Mouse (Mus musculus) cerebellum, adult 8-10 months (tissue): ENCODE results near the gene Olfr640.

ENCODE experiments used
- DNase-seq: peaks from one replicate; pipeline ENCODE4 v3.0.0; 2022

The Olfr640 gene

DNA sequence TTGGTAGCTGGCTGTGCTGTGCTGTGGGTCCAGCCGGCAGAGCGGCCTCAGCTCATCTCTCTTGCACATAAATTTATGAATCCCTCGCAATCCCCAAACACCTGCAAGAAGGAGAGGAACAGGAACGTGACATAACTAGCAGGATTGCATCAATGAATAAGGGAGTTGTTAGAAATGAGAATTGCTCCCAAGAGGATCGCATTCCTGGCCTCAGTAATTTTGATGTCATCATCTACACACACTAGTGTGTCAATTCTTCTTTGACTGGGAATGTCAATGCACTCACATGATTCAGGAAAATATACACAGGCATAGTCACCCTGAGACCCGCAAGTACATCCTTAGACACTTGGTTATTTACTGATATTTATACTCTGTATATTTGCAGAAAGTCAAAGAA lies at the start of gene Olfr640:
Gene Olfr640 (minus strand): TSS at position 101 of the 400 bp plus-strand sequence.
- DNase-seq = no peak

DNA sequence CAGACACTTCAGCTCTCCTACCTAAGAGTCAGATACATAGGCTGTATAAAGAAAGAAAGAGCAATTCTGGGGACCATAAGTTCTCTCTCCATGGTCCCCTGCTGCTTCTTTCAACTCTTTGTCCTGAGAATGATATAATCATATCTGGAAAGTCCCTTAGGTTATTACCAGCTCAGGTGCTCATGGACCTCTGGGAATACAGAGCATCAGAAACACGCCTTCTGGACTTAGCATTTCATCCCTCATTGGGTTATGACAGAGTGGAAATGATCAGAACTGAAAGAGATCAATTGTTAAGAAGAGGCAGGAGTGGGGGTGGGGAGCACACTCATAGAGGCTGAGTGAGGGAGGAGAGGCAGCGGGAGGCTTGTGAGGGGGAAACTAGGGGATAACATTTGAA lies 46.4 kb upstream of the Olfr640 start, which contains the start of gene Olfr644:
Gene Olfr644 (minus strand): TSS at position 101 of the 400 bp plus-strand sequence.
- DNase-seq = no peak

DNA sequence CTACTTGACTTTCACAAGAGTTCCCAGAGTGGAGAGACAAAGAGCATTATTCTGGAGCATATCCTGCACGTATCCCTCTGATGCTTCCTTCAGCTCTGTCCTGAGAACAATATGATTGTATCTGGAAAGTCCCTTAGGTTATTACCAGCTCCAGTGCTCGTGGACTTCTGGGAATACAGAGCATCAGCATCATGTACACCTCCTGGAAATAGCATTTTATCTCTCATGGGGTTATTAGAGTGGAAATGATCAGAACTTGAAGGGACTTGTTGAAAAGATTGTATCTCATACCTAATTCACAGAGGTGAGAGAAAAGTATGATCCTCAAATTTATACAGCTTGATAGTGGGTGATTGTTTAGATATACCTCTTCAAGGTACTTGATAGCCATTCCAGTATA lies 36.0 kb upstream of the Olfr640 start, which contains the start of gene 4930516K23Rik:
Gene 4930516K23Rik (minus strand): TSS at position 101 of the 400 bp plus-strand sequence.
- no peak for DNase-seq

DNA sequence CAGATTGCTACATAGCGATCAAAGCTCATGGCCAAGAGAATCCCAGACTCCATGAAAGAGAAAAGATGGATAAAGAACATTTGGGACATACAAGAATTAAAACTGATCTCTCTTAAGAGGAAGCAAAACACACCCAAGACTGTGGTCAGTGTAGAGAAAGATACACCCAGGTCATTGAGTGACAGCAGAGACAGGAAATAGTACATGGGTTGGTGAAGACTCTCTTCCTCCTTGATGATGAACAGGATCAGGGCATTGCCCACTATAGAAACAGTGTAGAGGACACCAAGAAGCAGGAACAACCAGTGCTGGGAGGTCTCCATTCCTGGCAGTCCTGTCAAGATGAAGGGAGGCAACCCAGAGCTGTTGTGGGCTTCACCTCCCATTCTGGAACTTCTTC lies 33.8 kb upstream of the Olfr640 start:
- no peak for DNase-seq

DNA sequence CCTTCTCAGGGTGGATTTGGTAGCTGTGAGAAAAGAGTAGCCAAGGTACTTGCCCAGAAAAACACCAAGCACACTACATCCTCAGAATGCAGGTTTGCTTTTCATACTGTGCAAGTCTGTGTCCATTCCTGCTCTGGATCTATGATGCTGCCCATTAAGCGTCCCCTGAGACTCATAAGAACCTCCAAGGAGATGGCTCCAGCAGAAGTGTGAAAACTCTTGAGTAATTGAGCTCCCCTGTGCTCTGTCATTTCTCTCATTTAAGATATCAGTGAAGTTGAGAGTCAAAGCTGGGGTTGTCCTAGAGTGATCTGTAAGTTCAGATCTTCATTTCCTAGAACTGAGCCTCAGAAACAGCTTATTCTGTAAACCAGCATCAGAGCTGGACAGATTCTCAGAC lies 27.2 kb upstream of the Olfr640 start, which contains the start of gene Olfr642:
Gene Olfr642 (minus strand): TSS at position 101 of the 400 bp plus-strand sequence.
- no peak for DNase-seq

DNA sequence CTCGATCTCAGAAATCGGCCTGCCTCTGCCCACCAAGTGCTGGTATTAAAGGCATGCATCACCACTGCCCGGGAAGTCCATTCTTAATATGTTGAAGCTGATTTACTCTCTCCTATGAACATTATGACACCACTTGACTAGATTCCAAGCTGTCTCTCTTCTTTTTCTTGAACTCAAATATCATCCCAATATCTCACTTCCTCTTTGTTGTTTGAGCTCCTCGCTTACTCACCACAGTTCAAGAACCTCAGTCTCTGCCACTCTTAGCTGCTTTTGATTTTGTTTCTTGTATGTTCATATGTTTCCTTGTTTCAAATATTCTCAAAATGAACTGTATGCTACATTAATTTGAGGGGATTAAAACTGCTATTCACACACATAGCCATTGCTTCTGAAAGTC lies 25.4 kb upstream of the Olfr640 start:
- no peak for DNase-seq

DNA sequence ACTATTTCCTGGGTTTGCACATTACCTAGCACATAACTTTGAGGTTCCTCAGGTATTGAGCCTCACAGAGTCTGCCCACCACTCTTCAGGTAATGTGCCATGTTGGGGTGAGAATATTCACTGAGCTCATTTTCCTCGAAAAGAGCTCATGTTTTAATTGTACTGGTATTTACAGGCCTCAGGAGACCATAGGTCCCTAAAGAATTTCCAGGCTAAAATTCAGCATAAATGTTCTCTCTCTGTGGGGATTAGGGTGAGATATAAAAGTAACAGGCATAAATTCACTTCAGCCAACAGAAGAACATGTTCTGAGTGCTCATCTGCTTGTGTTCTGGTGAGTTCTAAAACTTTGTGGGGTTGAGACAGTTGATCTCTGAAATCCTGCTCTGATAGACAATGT lies 9.8 kb upstream of the Olfr640 start, which contains the start of gene Olfr641:
Gene Olfr641 (plus strand): TSS at position 301 of the 400 bp plus-strand sequence.
- no peak for DNase-seq

DNA sequence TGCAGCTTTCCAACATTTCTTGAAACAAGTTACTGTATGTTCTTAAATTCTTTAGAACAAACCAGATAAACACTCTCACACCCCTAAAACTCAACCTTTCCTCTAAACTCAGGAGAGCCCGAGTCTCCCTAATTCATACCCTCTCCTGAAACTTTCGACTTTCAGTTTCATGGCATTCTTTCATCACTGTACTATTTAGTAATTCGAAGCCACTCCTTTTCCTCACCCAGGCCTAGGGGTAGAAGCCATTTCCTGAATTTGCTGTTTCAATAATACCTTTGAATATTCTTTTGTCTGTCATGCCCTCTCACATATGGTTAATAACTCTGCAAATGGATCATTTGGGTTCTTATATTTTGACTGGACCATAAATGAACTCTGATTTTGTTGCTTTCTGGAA lies 1.6 kb upstream of the Olfr640 start:
- DNase-seq = no peak

DNA sequence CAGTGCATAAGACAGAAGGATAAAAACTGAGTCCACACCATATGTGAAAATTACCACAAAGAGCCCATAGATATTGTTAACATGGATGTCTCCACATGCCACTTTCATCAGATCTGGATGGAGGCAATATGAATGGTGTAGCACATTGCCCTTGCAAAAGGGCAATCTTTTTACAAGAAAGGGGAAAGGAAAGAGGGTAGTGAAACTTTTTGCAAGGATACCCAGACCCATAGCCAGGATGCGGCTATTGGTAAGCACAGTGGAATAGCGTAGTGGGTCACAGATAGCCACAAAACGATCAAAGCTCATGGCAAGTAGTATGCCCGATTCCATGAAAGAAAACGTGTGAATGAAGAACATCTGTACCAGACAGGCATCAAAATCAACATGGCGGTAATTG lies 3.7 kb downstream of the Olfr640 start:
- no peak for DNase-seq

DNA sequence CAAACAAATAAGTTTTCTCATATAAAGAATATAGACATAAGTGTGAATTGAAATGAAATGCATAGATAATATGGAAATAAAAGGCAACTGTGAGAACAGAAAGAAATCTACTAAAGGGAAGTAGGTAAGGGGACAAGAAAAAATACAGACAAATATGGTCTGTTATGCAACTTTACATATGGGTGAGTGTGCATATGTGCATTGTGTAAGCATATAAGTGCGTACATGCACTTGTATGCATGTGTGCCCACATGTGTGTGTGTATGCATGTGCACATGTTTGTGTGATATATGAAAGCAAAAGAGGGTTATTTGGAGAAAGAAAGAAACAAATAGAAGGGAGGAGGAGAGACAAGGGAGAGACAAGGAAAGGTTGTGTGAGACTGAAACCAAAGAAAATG lies 6.4 kb downstream of the Olfr640 start:
- DNase-seq = no peak

DNA sequence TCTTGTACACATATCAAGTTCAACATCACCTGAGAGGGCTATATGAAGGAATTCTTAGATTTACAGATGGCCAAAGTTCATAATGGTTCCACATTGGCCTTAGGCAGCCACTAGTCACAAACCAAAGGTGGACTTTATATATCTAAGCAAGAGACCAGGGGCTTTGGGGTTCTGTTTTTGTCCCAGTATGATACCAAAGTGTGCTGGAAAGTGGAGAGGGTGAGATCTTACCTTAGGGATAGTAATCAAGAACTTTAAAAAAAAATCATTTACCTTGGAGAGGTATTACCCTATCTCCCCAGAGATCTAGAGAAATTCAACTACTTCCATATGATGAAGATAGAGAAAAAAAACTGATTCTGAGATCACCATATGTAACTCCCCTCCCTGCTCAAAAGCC lies 8.2 kb downstream of the Olfr640 start, which contains the start of gene Olfr639:
Gene Olfr639 (minus strand): TSS at position 101 of the 400 bp plus-strand sequence.
- no peak for DNase-seq

DNA sequence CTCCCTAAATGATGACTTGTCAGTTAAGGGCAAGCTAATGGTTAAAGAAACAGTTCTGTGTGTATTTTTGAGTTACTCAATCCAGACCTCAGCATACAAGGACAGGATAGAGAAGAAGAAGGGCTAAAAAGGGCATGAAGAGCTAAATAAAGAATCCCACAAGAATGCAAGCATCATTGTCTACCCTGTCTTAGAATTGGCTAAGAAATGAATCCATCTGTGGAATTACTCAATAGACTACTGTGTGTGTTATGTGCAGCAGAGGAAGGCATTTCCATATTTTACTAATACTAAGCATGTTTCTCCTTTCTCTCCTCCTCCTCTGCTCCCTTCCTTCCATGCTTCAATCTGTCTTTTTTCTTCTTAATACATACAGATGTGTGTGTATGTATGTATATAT lies 26.2 kb downstream of the Olfr640 start:
- DNase-seq = no peak

DNA sequence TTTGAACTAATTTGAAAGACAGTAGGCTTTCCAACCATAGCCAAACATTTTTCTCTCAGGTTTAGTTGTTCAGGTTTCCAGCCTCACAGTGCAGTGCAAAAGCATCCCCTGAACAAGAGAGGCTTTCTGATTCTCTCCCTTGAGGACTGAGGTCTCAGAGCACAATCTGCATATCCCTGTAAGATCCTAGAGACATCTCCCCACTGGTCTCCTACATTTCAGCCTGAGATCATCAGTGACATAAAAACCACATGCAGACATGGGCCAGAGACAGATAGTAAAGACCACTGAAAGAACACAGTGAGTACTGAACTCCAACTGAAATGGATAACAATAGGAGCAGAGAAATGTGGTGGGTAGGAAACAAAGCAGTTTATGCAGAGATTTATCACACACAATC lies 26.9 kb downstream of the Olfr640 start, which contains the start of gene Olfr638:
Gene Olfr638 (plus strand): TSS at position 301 of the 400 bp plus-strand sequence.
- DNase-seq = no peak

DNA sequence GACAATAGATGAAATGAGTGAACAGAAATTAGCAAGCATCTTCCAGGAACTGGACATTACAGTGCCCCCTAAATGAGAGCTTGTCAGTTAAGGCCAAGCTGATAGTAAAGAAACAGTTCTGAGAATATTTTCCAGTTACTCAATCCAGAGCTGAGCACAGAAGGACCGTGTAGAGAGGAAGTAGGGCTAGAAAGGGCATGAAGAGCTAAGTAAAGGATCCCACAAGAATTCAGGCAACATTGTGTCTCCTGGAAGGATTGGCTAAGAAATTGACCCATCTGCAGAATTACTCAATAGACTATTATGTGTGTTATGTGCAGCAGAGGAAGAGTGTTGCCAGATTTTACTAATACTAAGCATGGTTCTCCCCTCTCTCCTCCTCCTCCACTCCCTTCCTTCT lies 53.6 kb downstream of the Olfr640 start:
- no peak for DNase-seq

DNA sequence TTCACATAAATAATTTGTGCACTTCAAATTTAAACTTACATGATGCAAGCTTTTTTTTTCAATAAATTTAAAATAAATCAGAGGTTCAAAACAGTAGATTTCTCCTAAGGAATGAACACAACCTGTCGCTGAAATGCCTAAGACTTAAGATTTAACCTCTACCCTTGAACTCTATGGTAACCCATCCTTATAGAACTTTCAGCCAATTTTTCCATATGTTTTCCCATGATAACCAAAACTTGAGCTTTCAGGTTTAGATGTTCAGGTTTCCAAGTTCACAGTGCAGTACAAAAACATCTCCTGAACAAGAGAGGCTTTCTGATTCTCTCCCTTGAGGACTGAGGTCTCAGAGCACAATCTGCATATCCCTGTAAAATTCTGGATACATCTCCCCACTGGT lies 54.5 kb downstream of the Olfr640 start, which contains the start of gene Olfr635:
Gene Olfr635 (plus strand): TSS at position 301 of the 400 bp plus-strand sequence.
- no peak for DNase-seq
